Mouse (Mus musculus): ENCODE data around the gene Qprt.

DNA sequence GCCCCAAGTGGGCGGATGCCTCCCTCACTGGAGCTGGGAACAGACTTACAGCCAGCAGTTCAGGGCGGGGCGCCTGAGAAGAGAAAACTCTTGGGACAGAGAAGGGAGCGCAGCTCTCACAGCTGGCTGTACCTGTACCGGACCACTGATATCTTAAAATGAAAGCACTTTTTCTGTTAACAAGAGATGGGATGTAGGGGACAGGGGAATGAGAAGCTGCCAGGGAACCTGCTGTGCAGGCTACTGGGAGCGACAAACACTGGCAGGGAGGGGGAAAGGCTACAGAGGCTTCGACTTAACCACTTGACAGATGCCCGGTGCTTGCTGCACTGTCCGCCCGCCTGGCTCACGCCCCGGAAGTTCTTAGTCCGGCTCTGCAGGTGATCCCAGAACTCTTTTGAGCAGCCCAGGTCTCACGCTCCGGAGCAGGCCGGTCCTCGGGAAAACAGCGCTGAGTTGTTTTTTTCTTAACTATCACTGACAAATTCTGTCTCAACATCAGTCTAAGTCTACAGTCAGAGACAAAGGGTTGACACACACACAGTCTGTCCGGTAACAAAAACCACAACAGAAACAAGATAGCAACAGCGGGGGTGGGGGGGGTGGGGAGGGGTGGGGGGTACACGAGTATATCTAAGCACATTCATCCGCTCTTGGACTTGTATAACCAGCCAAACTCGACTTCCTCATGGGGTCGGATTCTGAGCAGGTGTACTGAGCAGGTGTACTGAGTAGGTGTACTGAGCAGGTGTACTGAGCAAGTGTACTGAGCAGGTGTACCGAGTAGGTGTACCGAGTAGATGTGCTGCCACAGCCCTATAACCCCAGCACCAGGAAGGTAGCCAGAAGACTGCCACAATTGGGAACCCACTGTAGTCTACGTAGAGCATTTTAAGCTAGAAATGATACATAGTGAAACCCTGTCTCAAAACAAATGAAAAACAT, 32.9 kb downstream of the Qprt start:
- TF ChIP-seq CTCF (IDR thresholded peaks at IDR 0.05; ENCODE audit: low read depth) (no peak), EP300 (IDR thresholded peaks at IDR 0.05; ENCODE audit: low read depth) (no peak)

Measured in liver, embryonic 14.5 days (tissue).